In the genomic region with DNA sequence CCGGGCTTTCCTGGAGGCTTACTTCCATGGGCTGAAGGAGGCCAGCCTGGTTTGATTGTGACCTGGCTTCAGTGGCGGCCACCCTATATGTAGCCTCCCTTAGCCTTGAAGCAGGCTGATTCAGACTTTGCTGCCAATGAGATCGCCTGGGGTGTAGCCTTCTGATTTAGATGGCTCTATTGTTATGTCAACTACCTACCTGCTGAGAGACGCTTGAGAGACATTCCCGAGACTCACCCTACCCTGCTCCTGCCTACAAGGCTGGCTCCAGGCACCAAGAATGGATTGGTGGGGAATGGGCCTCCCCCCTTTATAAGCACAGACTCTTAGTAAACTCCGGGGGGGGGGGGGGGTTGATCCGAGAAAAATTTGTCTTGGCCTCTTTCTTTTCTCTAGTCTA, we compare ENCODE assay signal across 22 mouse cellular contexts. TPM values are rescaled to one million over a fixed set of nuclear protein-coding genes. Genes with fewer than 3 reads are reported as not detected.
A peak's percentile ranks its signal among the peaks of the same experiment; 100 is the strongest.
DNase-seq lines count a peak whose midpoint lies in the region; ATAC-seq lines count a peak whose summit lies in the region.
"Had no signal": no experiment of that assay in that cellular context is flagged by ENCODE, and none has a peak within 500 bp of the region (broad histone marks: within the 10 kb centered on the region; RNA-seq: fewer than 3 reads in every experiment).

No protein-coding gene starts in this region.

- 54% methylated on average over 7 of the region's 7 CpGs for WGBS in heart, embryonic 15.5 days
- 35% methylated on average over 7 of the region's 7 CpGs for WGBS in lung, embryonic 15.5 days
- 29% methylated on average over 7 of the region's 7 CpGs for WGBS in intestine, embryonic 14.5 days

- peaks cover 32% of the 10 kb centered on the region for H3K4me1 ChIP-seq in heart, embryonic 15.5 days (replicated peaks)
- peaks cover 39% of the 10 kb centered on the region for H3K4me1 ChIP-seq in lung, embryonic 15.5 days
- peaks cover 11% of the 10 kb centered on the region for H3K4me1 ChIP-seq in intestine, embryonic 14.5 days (replicated peaks; ENCODE audit: control insufficient read depth, insufficient read depth, low read length)

- intact Hi-C loops in heart, postnatal 25 days (cut with DNase I) = no loop called here
- intact Hi-C loops in left cerebral cortex, postnatal 14 days (cut with DNase I) = no loop called here

- ATAC-seq in heart, embryonic 15.5 days (replicated peaks; ENCODE audit: insufficient number of reproducible peaks, insufficient read depth, low FRiP score, low read depth) = no peak
- no peak for ATAC-seq in lung, embryonic 15.5 days (ENCODE audit: borderline replicate concordance, extremely low read depth, low FRiP score, low TSS enrichment)
- ATAC-seq in intestine, embryonic 14.5 days (replicated peaks; ENCODE audit: low FRiP score, low TSS enrichment, low read depth) = no peak
- ATAC-seq: midbrain, embryonic 13.5 days had no signal

- no peak for DNase-seq in heart, postnatal 25 days (ENCODE audit: low spot score)
- DNase-seq in lung, postnatal 10 days = no peak
- no peak for DNase-seq in intestine, embryonic 14.5 days (ENCODE audit: low spot score)
- no peak for DNase-seq in spleen, postnatal 36 days (ENCODE audit: low spot score in 2 of 2)
- no peak for DNase-seq in right cerebral cortex, adult 18-20 months
- no peak for DNase-seq in left cerebral cortex, postnatal 14 days (ENCODE audit: low spot score in 2 of 2)
- DNase-seq: cerebellum, postnatal 10 days; gastrocnemius, postnatal 10 days; heart, adult 2 months; heart, postnatal 14 days; kidney, adult 2 months; kidney, postnatal 4 days; lung, postnatal 36 days; right cerebral cortex, postnatal 4 days; thymus, adult 2 months had no signal

- H3K27ac ChIP-seq in heart, embryonic 15.5 days = no peak overlapping the region
- no peak overlapping the region for H3K27ac ChIP-seq in lung, embryonic 15.5 days
- H3K27ac ChIP-seq in intestine, embryonic 14.5 days (ENCODE audit: low read depth) = no peak overlapping the region
- H3K27ac ChIP-seq: heart, adult 2 months; hindbrain, embryonic 14.5 days; limb, embryonic 13.5 days; midbrain, embryonic 13.5 days; neural tube, embryonic 15.5 days had no signal

- 0 out of 2 replicates have a peak, but pooled peaks cover 3% of the 10 kb centered on the region for H3K27me3 ChIP-seq in heart, embryonic 15.5 days
- H3K27me3 ChIP-seq in lung, embryonic 15.5 days = peaks cover 8% of the 10 kb centered on the region; the same call in 1 of the 2 replicates
- H3K27me3 ChIP-seq in intestine, embryonic 14.5 days (replicated peaks; ENCODE audit: control insufficient read depth, insufficient read depth, low read length) = peaks cover 13% of the 10 kb centered on the region; the same call in 1 of the 2 replicates

- H3K36me3 ChIP-seq in heart, embryonic 15.5 days = peaks cover 9% of the 10 kb centered on the region; the same call in 1 of the 2 replicates
- no peaks in the 10 kb centered on the region for H3K36me3 ChIP-seq in lung, embryonic 15.5 days
- no peaks in the 10 kb centered on the region for H3K36me3 ChIP-seq in intestine, embryonic 14.5 days (ENCODE audit: control insufficient read depth, insufficient read depth, low read length)
- H3K36me3 ChIP-seq: limb, embryonic 13.5 days; midbrain, embryonic 13.5 days; neural tube, embryonic 15.5 days had no signal

- H3K4me2 ChIP-seq in heart, embryonic 15.5 days = peak overlapping the region; percentile 95; the same call in 1 of the 2 replicates
- H3K4me2 ChIP-seq in lung, embryonic 15.5 days = 0 out of 2 replicates have a peak overlapping the region, but pooled peaks have one; percentile 93
- peak overlapping the region; percentile 82; the same call in 1 of the 2 replicates for H3K4me2 ChIP-seq in intestine, embryonic 14.5 days (ENCODE audit: low read length)
- H3K4me2 ChIP-seq: hindbrain, embryonic 14.5 days; limb, embryonic 13.5 days; midbrain, embryonic 13.5 days; neural tube, embryonic 15.5 days had no signal

- no peak overlapping the region for H3K4me3 ChIP-seq in heart, embryonic 15.5 days
- no peak overlapping the region for H3K4me3 ChIP-seq in lung, embryonic 15.5 days
- no peak overlapping the region for H3K4me3 ChIP-seq in intestine, embryonic 14.5 days (ENCODE audit: low read depth, low read length)
- H3K4me3 ChIP-seq: heart, adult 2 months; limb, embryonic 13.5 days; midbrain, embryonic 13.5 days; myocyte; neural tube, embryonic 15.5 days had no signal

- H3K9ac ChIP-seq in heart, embryonic 15.5 days = no peak overlapping the region
- H3K9ac ChIP-seq in lung, embryonic 15.5 days = no peak overlapping the region
- H3K9ac ChIP-seq in intestine, embryonic 14.5 days (ENCODE audit: low read length) = no peak overlapping the region
- H3K9ac ChIP-seq: hindbrain, embryonic 14.5 days; limb, embryonic 13.5 days; midbrain, embryonic 13.5 days; neural tube, embryonic 15.5 days had no signal

- H3K9me3 ChIP-seq in heart, embryonic 15.5 days (replicated peaks) = no peaks in the 10 kb centered on the region
- no peaks in the 10 kb centered on the region for H3K9me3 ChIP-seq in lung, embryonic 15.5 days
- H3K9me3 ChIP-seq in intestine, embryonic 14.5 days (ENCODE audit: control insufficient read depth, low read length) = no peaks in the 10 kb centered on the region
- H3K9me3 ChIP-seq: limb, embryonic 13.5 days; midbrain, embryonic 13.5 days; neural tube, embryonic 15.5 days had no signal

RNA-seq across cellular contexts. Expression of gene Rnf213, which starts 2.5 kb away (rescaled TPM):
- polyA plus RNA-seq in heart, embryonic 15.5 days (2015; fragmentation: Nextera tagmentation; extraction: Ambion mirVana) = 4.6 and 6.4 TPM in 2 replicates
- 10 to 100 TPM; 14.6 TPM for total RNA-seq in heart, postnatal 25 days (2021)
- polyA plus RNA-seq in lung, embryonic 15.5 days (2015; fragmentation: Nextera tagmentation; extraction: Ambion mirVana) = 7.0 and 7.6 TPM in 2 replicates
- polyA plus RNA-seq in intestine, embryonic 14.5 days (2014; fragmentation: Nextera tagmentation; extraction: Ambion mirVana) = 18.0 and 18.8 TPM in 2 replicates
- total RNA-seq in left cerebral cortex, postnatal 14 days (2021) = 1 to 10 TPM; 2.8 TPM

RNA-seq across cellular contexts. Expression of gene Slc26a11, which starts 40.0 kb away (rescaled TPM):
- polyA plus RNA-seq in heart, embryonic 15.5 days (2015; fragmentation: Nextera tagmentation; extraction: Ambion mirVana) = 9.0 and 10.4 TPM in 2 replicates
- 1 to 10 TPM; 2.3 to 2.8 TPM for total RNA-seq in heart, postnatal 25 days (2021)
- 9.5 and 12.3 TPM in 2 replicates for polyA plus RNA-seq in lung, embryonic 15.5 days (2015; fragmentation: Nextera tagmentation; extraction: Ambion mirVana)
- 8.4 and 9.9 TPM in 2 replicates for polyA plus RNA-seq in intestine, embryonic 14.5 days (2014; fragmentation: Nextera tagmentation; extraction: Ambion mirVana)
- total RNA-seq in left cerebral cortex, postnatal 14 days (2021) = 1 to 10 TPM; 3.5 to 5.4 TPM

RNA-seq across cellular contexts. Expression of gene Sgsh, which starts 40.1 kb away (rescaled TPM):
- polyA plus RNA-seq in heart, embryonic 15.5 days (2015; fragmentation: Nextera tagmentation; extraction: Ambion mirVana) = 5.4 and 7.1 TPM in 2 replicates
- total RNA-seq in heart, postnatal 25 days (2021) = 1 to 10 TPM; 4.8 to 5.1 TPM
- 7.6 and 8.7 TPM in 2 replicates for polyA plus RNA-seq in lung, embryonic 15.5 days (2015; fragmentation: Nextera tagmentation; extraction: Ambion mirVana)
- polyA plus RNA-seq in intestine, embryonic 14.5 days (2014; fragmentation: Nextera tagmentation; extraction: Ambion mirVana) = 7.5 and 7.9 TPM in 2 replicates
- 1 to 10 TPM; 3.5 to 4.3 TPM for total RNA-seq in left cerebral cortex, postnatal 14 days (2021)
